Mouse (Mus musculus): ENCODE results near the gene Gm17651. TPM values are rescaled to one million over a fixed set of nuclear protein-coding genes. Genes with fewer than 3 reads are reported as not detected.
A peak's percentile ranks its signal among the peaks of the same experiment; 100 is the strongest.

The Gm17651 gene
- total RNA-seq, 2 experiments from 2014 or later = not detected

DNA sequence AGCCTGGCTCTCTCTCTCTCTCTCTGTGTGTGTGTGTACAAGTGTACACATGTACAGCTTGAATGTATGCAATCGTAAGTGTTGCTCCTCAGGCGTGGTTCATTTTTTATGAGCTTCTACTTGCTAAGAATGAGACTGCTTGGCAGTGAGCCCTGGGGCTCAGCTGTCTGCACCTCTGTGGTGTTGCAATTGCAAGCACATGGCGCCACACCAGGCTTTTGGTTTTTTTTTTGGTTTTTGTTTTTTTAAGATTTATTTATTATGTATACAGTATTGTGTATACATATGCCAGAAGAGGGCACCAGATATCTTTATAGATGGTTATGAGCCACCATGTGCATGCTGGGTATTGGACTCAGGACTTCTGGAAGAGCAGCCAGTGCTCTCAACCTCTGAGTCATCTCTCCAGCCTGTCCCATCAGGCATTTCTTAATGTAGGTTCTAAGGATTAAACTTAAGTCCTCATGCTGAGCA lies 40.2 kb downstream of the Gm17651 start:
- TF ChIP-seq CTCF (conservative IDR thresholded peaks at IDR 0.05) = peak; percentile 19; the same call in 1 of the 2 replicates
- DNase-seq (ENCODE audit: low spot score in 2 of 2) = no peak
- Histone ChIP-seq H3K27ac (no peak overlapping the region), H3K4me3 (no peak overlapping the region)

DNA sequence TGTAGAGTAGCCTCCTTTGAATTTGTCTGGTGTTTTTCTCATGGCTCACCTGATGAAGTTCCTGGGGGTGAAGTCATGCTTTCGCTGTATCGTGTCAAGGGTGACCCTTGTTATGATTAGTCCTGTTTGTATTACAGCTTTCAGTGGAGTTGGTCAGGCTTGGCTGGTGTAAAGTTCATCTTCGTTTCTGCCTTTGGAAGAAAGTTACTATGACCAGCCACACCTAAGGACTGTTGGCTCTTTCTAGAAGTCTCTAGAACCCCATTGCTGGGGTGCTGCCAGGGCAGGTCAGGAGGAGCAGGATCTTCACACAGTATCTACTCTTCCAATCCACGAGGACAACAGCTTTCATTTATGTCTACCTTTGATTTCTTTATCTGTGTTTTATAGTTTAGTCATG lies 41.0 kb downstream of the Gm17651 start:
- Histone ChIP-seq H3K27ac (no peak overlapping the region), H3K4me3 (no peak overlapping the region)
- no peak for DNase-seq (ENCODE audit: low spot score in 2 of 2)
- TF ChIP-seq CTCF (conservative IDR thresholded peaks at IDR 0.05) = no peak

DNA sequence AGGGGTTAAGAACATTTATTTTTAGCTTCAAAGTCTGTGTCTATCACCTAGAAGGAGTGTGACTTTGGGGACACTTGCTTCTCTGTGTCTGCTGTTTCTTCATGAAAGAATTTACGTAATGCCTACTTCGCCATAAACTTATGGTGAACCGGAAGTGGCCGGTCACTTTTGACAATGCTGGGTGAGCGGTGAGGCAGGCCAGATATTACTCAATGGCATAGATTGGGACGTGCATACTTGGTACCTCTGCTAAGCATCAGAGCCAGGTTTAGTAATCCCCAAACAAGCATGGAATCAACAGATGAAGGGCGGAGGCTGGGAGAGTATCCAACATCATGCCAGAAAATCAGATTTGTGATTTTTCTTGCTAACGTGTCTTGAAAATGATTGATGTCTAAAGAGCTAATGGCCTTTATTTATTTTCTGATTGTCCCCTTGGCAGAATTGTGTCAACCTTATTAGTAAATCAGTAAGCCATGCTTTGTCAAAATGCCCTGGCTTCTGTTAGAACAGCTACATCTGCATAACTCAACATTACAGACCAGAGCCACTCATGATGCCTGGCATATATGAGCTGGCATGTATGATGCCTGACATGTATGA lies 43.1 kb downstream of the Gm17651 start:
- H3K27ac ChIP-seq = no peak overlapping the region
- TF ChIP-seq CTCF (conservative IDR thresholded peaks at IDR 0.05) = no peak
- no peak overlapping the region for H3K4me3 ChIP-seq
- no peak for DNase-seq (ENCODE audit: low spot score in 2 of 2)

DNA sequence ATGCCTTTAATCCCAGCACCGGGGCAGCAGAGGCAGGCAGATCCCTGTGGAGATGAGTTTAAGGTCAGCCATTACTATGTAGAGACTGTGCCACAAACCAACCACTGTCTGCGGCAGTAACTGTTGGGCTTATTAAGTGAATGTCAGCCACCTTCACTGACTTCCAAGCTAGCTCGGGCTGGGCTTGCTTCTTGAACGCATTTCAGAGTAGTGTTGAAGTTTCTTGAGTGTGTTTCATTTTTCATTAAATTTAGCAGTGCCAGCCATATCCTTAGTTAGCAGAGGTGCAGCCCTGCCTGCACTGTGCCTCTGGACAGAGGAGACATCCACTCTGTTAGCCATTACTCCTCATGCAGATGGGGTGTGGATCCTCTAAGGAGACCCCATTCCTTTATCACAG lies 43.7 kb downstream of the Gm17651 start:
- TF ChIP-seq CTCF (conservative IDR thresholded peaks at IDR 0.05) = no peak
- Histone ChIP-seq H3K4me3 (no peak overlapping the region), H3K27ac (no peak overlapping the region)
- DNase-seq (ENCODE audit: low spot score in 2 of 2) = no peak

DNA sequence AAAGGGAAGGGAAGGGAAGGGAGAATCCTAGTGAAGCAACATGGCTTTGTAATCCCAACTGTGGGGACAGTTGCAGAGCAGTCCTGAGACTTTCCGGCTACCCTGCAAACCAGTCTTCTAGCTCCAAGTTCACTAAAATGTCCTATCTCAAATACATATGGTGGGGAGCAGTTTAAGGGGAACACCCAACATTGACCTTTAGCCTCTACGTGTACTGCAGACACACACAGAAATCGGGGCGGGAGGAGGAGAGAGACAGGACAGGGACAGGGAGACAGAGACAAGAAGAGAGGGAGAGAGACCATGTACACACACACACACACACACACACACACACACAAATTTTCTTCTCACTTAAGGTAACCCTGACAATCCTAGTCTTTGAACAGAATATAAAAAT lies 44.6 kb downstream of the Gm17651 start:
- no peak overlapping the region for H3K27ac ChIP-seq
- TF ChIP-seq CTCF (conservative IDR thresholded peaks at IDR 0.05) = no peak
- DNase-seq (ENCODE audit: low spot score in 2 of 2) = no peak
- H3K4me3 ChIP-seq = no peak overlapping the region

DNA sequence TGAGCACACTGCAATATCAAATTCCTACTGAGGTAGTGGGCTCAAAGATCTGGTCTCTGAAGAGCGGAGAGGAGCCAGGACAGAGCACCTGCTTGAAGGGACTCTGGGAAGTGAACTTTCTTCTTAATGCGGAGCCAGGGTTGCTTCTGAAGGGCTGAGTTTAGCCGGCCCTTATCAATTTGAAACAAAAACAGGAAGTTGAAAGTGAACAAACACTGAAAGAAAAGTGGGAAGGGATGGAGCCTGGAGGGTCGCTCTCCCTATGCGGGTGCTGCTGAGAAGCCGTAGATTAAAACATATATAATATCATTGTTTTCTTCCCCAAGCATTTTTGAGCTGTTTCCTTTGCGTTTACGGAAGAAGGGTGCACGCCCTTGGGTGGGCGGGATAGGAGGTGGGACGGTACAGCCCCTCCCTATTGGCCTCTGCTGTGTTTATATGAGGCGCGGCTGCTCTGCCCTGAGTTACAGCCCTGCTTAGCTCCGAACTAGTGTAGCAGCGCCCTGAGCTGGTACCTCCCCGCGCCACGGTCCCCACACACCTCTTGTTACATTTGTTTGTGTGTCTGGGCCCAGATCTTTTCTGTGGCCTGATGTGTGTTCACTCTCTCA lies 46.0 kb downstream of the Gm17651 start, which contains the start of gene Fmo5:
Fmo5 (plus strand) TSS at position 414 of the 611 bp plus-strand sequence.
- Histone ChIP-seq H3K27ac (peak within 1 kb of the TSS; percentile 59; the same call in 1 of the 2 replicates), H3K4me3 (peak within 1 kb of the TSS; percentile 52)
- no peak for DNase-seq (ENCODE audit: low spot score in 2 of 2)
- TF ChIP-seq CTCF (conservative IDR thresholded peaks at IDR 0.05) = no peak

DNA sequence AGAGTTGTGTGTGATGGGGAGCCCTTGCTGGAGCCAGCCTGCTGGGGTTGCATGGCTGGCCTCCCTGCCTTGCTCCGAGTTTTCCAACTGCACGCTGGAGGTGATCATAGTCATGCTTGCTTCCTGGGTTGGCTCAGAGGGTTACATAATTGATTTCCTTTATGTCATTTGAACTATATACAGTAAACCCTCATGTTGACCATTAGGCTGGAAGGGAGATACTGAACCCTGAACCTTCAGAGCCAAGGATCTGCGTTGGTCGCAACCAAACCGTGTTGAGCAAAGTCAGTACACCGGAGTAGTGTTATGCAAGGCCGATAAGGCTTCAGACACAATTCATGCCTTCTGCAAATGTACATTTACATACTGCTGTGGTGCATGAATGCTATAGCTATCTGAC lies 46.6 kb downstream of the Gm17651 start:
- no peak overlapping the region for H3K27ac ChIP-seq
- no peak overlapping the region for H3K4me3 ChIP-seq
- TF ChIP-seq CTCF (conservative IDR thresholded peaks at IDR 0.05) = no peak
- DNase-seq (ENCODE audit: low spot score in 2 of 2) = no peak

DNA sequence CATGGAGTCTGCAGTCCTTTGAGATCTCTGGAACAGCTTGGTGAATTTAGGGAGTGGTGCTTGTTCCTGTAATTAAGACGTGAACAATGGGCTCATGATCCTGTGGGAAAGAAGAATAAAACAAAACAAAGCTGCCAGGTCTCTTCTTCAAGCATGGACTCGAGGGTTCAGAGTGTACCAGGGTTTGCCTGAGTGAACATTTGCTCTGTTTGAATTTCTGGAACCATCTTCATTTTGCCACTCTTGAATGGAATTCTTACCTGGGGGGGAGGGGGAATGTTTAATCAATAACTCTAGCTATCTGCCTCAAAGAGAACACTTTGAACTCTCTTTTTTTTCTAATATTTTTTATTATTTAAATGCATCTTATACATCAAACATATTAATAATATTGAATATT lies 49.9 kb downstream of the Gm17651 start:
- Histone ChIP-seq H3K4me3 (no peak overlapping the region), H3K27ac (0 out of 2 replicates have a peak overlapping the region, but pooled peaks have one; percentile 23)
- DNase-seq (ENCODE audit: low spot score in 2 of 2) = no peak
- TF ChIP-seq CTCF (conservative IDR thresholded peaks at IDR 0.05) = no peak

Small RNA genes lying within 50 kb of the gene (microRNA-seq; reads per million reads assigned to microRNA genes)
- 0 reads per million in 2 experiments for gene Mir7225

Other genes starting within 250 kb of the Gm17651 start
- 10 to 100 TPM; 10.7 to 12.1 TPM for gene Chd1l, start 64.5 kb downstream of the Gm17651 start, total RNA-seq (2021)
- gene Fmo5, start 45.9 kb downstream of the Gm17651 start, total RNA-seq (2021) = 1 to 10 TPM; 3.5 to 5.0 TPM
- gene Prkab2, start 16.5 kb downstream of the Gm17651 start, total RNA-seq (2021) = 10 to 100 TPM; 34.3 to 34.7 TPM
- gene Pde4dip, start 214.0 kb upstream of the Gm17651 start, total RNA-seq (2021) = 100 to 1,000 TPM; 232 to 246 TPM
- gene Sec22b, start 226.5 kb upstream of the Gm17651 start, total RNA-seq (2021) = 10 to 100 TPM; 78.3 to 81.7 TPM

Data from layer of hippocampus, adult 2 months (tissue).